Mouse (Mus musculus) intestine, embryonic 15.5 days (tissue): Measurements from ENCODE around the gene Nipbl. TPM values are rescaled to one million over a fixed set of nuclear protein-coding genes. Genes with fewer than 3 reads are reported as not detected.
"Not testable (repeated sequence)": the region's sequence is repeated elsewhere in the genome, so short reads cannot be mapped to it uniquely, and the experiment has no call there.

Source experiments
- ATAC-seq: fragments of 200-750 bp; cut with Nextera tagmentation; 2 replicates; pipeline ENCODE4 v1.8.0; 2017; ENCODE audit warnings: moderate TSS enrichment, moderate library complexity
- H3K27ac ChIP-seq: fragments of 300-500 bp; sonication (generic); 2 replicates; pipeline ENCODE4 v1.5.1; 2015; ENCODE audit warnings: mild to moderate bottlenecking, inconsistent platforms
- H3K27me3 ChIP-seq: fragments of 300-500 bp; sonication (generic); replicated peaks from 2 replicates; pipeline ENCODE4 v1.6.1; 2015; ENCODE audit warnings: inconsistent platforms
- H3K36me3 ChIP-seq: fragments of 300-500 bp; sonication (generic); 2 replicates; pipeline ENCODE4 v1.6.1; 2015; ENCODE audit warnings: inconsistent platforms
- H3K4me1 ChIP-seq: fragments of 300-500 bp; sonication (generic); replicated peaks from 2 replicates; pipeline ENCODE4 v1.6.1; 2015; ENCODE audit warnings: inconsistent platforms
- H3K4me2 ChIP-seq: fragments of 300-500 bp; sonication (generic); replicated peaks from 2 replicates; pipeline ENCODE4 v1.6.1; 2015; ENCODE audit warnings: mild to moderate bottlenecking, inconsistent platforms
- H3K4me3 ChIP-seq: fragments of 300-500 bp; sonication (generic); replicated peaks from 2 replicates; pipeline ENCODE4 v1.5.1; 2015; ENCODE audit warnings: inconsistent platforms
- H3K9ac ChIP-seq: fragments of 300-500 bp; sonication (generic); 2 replicates; pipeline ENCODE4 v1.6.1; 2015; ENCODE audit warnings: inconsistent platforms
- H3K9me3 ChIP-seq: fragments of 300-500 bp; sonication (generic); 2 replicates; pipeline ENCODE4 v1.6.1; 2016; ENCODE audit warnings: inconsistent platforms
- WGBS: fragments of 180-500 bp; shearing (Covaris S2); methylation state at CpG from one replicate; pipeline ENCODE4 v1.1.7; 2015; 5-methylcytosine and 5-hydroxymethylcytosine counted together
- polyA plus RNA-seq: library from polyadenylated mRNA; unstranded; fragments of >200 nt; fragmentation: Nextera tagmentation; extraction: Ambion mirVana; gene quantifications from 2 replicates; pipeline ENCODE4 v1.2.1, GENCODE M21; 2015

Nipbl gene
- 14.6 and 14.7 TPM in 2 replicates for polyA plus RNA-seq

GRCm38 (mm10) chr15:8443926-8444889 is at the start of gene Nipbl:
Gene Nipbl, minus strand, starts transcription at chr15:8444463.
- H3K9ac ChIP-seq: peak within 1 kb of the TSS; percentile 83
- peak within 1 kb of the TSS; percentile 97 for H3K27ac ChIP-seq
- H3K36me3 ChIP-seq: no peaks in the 10 kb centered on the region
- no peaks in the 10 kb centered on the region for H3K9me3 ChIP-seq
- peak; percentile 88 for ATAC-seq
- no peaks in the 10 kb centered on the region for H3K27me3 ChIP-seq
- WGBS: under 1% methylated on average over 95 of the region's 102 CpGs
- H3K4me3 ChIP-seq: peak within 1 kb of the TSS; percentile 69
- H3K4me1 ChIP-seq: peaks cover 6% of the 10 kb centered on the region
- H3K4me2 ChIP-seq: peak within 1 kb of the TSS; percentile 91

DNA sequence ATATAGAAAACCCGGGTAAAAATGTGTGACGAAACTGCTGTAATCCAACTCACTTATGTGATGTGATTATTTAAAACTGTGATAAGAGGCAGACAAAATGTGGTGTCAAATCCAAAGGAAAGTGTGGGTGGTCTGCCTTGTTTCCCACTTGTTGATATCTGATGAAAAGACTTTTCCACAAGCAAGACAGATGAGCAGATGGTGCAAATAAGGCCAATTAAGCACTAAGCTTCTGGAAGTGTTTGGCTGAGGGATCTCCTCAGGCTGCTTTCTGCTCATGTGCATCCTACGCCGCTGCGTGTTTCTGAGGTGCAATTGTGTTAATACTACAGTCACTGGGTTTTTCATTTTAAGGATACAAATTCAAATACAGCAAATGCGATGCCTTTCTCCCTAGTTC is 41.0 kb upstream of the Nipbl start:
- Histone ChIP-seq H3K9me3 (no peaks in the 10 kb centered on the region), H3K4me3 (no peak overlapping the region), H3K27me3 (no peaks in the 10 kb centered on the region), H3K36me3 (no peaks in the 10 kb centered on the region), H3K9ac (no peak overlapping the region), H3K27ac (no peak overlapping the region), H3K4me2 (no peak overlapping the region), H3K4me1 (no peaks in the 10 kb centered on the region)
- 79% methylated on average over 6 of the region's 6 CpGs for WGBS
- no peak for ATAC-seq

DNA sequence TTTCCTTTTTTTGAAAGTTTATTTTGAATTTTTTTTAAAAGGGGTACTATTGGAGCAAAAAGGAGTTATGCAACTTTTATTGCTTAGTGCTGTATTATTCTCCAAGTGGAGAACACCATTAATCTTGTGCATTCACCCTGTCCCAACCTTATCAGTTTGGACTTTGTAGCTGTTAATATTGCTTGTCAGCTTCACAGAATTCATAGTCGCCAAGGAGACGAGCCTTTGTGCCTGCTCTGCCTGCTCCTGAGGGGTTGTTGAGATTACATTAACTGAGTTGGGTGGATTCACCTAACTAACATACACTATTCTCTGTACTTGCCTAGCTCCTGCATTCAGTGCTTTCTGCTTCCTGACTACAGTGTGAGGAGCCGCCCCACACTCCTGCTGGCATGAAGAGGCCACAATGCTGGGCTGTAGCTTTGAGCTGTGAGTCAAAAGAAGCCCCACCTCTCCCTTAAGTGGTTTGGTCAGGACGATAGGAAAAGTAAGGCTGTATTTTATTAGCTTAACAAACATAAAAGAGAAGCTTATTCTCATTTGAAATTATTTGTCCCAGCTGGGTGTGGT is 24.8 kb upstream of the Nipbl start:
- peak; percentile 98 for ATAC-seq
- H3K4me2 ChIP-seq: no peak overlapping the region
- H3K4me3 ChIP-seq: no peak overlapping the region
- WGBS: 46% methylated on average over 4 of the region's 4 CpGs
- H3K36me3 ChIP-seq: no peaks in the 10 kb centered on the region
- H3K9ac ChIP-seq: no peak overlapping the region
- H3K27me3 ChIP-seq: no peaks in the 10 kb centered on the region
- peak overlapping the region; percentile 64 for H3K27ac ChIP-seq
- no peaks in the 10 kb centered on the region for H3K9me3 ChIP-seq
- no peaks in the 10 kb centered on the region for H3K4me1 ChIP-seq

DNA sequence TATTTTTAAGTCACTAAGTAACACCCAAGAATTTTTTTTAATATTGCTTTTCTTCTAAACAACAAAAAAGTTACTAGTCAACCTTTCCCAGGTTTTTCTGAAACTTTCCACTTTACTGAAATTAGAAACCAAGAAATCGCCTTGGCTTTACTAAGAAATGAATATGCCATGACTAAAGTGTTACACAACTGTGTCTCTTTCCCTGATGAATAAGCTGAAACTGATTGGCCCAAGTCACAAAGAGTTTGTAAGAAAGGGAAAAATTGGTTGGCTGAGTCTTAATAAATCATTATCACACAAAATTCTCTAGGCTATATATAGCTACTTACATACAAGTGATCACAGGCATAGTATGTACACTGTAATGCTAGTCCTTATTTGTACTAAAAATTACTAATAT is 19.3 kb upstream of the Nipbl start:
- H3K36me3 ChIP-seq: no peaks in the 10 kb centered on the region
- WGBS: 90% methylated on average over 1 of the region's 1 CpGs
- H3K4me2 ChIP-seq: no peak overlapping the region
- H3K9me3 ChIP-seq: no peaks in the 10 kb centered on the region
- no peak overlapping the region for H3K9ac ChIP-seq
- no peak for ATAC-seq
- H3K27ac ChIP-seq: no peak overlapping the region
- H3K27me3 ChIP-seq: no peaks in the 10 kb centered on the region
- H3K4me3 ChIP-seq: no peak overlapping the region
- H3K4me1 ChIP-seq: no peaks in the 10 kb centered on the region

GRCm38 (mm10) chr15:8462780-8463179 is 18.5 kb upstream of the Nipbl start:
- Histone ChIP-seq H3K4me3 (no peak overlapping the region), H3K4me2 (no peak overlapping the region), H3K27me3 (no peaks in the 10 kb centered on the region), H3K9ac (no peak overlapping the region), H3K27ac (no peak overlapping the region), H3K36me3 (no peaks in the 10 kb centered on the region), H3K4me1 (no peaks in the 10 kb centered on the region), H3K9me3 (no peaks in the 10 kb centered on the region)
- WGBS: 90% methylated on average over 4 of the region's 4 CpGs
- ATAC-seq: no peak

GRCm38 (mm10) chr15:8460871-8461270 is 16.6 kb upstream of the Nipbl start:
- Histone ChIP-seq H3K4me1 (no peaks in the 10 kb centered on the region), H3K4me3 (no peak overlapping the region), H3K9ac (no peak overlapping the region), H3K36me3 (no peaks in the 10 kb centered on the region), H3K27ac (no peak overlapping the region), H3K27me3 (no peaks in the 10 kb centered on the region), H3K9me3 (no peaks in the 10 kb centered on the region), H3K4me2 (no peak overlapping the region)
- ATAC-seq: no peak
- WGBS: 62% methylated on average over 2 of the region's 2 CpGs

DNA sequence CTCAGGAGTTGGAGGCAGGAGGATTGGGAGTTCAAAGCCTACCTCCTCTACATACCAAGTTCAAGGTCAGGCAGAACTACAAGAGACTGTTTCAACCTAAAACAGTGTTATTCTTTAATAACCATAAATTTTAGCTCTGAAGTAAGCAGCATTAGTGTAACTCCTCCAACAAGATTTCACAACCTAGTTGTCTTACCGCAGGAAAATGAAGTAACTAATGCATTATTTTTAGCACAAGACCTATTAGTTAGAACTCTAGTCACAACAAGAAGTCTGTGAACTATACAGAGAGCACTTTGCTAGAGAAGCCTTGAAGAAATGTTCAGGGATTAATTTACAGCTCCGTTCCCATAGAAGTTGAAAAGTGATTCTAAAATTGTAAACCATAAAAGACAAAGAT is 15.7 kb upstream of the Nipbl start:
- H3K9ac ChIP-seq: no peak overlapping the region
- H3K27me3 ChIP-seq: no peaks in the 10 kb centered on the region
- H3K9me3 ChIP-seq: no peaks in the 10 kb centered on the region
- 82% methylated on average over 2 of the region's 2 CpGs for WGBS
- no peak overlapping the region for H3K27ac ChIP-seq
- no peak for ATAC-seq
- H3K4me1 ChIP-seq: no peaks in the 10 kb centered on the region
- no peak overlapping the region for H3K4me3 ChIP-seq
- H3K4me2 ChIP-seq: no peak overlapping the region
- no peaks in the 10 kb centered on the region for H3K36me3 ChIP-seq

GRCm38 (mm10) chr15:8456223-8456622 is 12.0 kb upstream of the Nipbl start:
- H3K9me3 ChIP-seq, H3K36me3 ChIP-seq, H3K27me3 ChIP-seq, H3K9ac ChIP-seq, H3K4me2 ChIP-seq, H3K27ac ChIP-seq, H3K4me3 ChIP-seq, H3K4me1 ChIP-seq, ATAC-seq: not testable (repeated sequence)
- 73% methylated on average over 2 of the region's 2 CpGs for WGBS

DNA sequence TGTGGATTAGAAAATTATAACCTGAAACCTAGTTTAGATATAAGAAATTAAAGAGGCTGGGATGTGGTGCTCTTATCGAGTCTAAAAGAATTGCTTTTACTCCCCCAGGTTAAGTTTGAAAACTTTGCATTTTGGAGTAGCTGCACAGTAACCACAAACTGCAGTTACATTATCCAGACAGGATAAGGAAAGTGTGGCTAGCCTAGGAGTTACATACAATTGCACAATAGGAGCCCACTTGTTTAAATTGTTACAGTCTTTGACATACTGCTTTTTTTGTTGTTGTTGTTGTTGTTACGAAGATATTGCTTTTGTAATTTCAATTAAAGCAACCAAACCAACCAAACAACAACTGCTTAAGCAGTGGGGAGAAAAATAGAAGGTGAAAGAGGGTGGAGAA is 11.2 kb upstream of the Nipbl start:
- H3K27ac ChIP-seq: no peak overlapping the region
- 82% methylated on average over 2 of the region's 2 CpGs for WGBS
- H3K4me1 ChIP-seq: no peaks in the 10 kb centered on the region
- ATAC-seq: no peak
- no peaks in the 10 kb centered on the region for H3K9me3 ChIP-seq
- no peak overlapping the region for H3K4me2 ChIP-seq
- H3K36me3 ChIP-seq: no peaks in the 10 kb centered on the region
- no peak overlapping the region for H3K4me3 ChIP-seq
- no peak overlapping the region for H3K9ac ChIP-seq
- H3K27me3 ChIP-seq: no peaks in the 10 kb centered on the region

DNA sequence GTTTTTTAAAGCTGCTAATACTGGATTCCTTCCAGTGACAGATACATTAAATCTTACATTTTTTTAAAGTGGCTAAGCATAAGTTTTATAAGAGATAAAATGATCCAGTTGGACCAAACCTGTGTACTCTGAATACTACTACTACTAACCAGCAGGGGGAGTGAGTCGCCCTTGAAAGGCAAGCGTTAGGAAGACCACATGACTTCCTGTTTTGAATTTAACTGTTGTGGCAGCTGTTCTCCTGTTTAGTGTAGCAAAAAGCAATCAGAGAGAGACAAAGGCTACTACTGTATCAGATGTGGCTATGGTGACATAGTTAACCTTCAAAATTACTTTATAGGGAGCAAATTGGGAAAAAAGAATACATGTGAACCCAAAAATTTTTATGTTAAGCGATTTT is 6.8 kb upstream of the Nipbl start:
- WGBS: 42% methylated on average over 3 of the region's 3 CpGs
- no peaks in the 10 kb centered on the region for H3K27me3 ChIP-seq
- no peaks in the 10 kb centered on the region for H3K36me3 ChIP-seq
- ATAC-seq: no peak; the same call in 1 of the 2 replicates
- H3K27ac ChIP-seq: no peak overlapping the region
- no peak overlapping the region for H3K4me3 ChIP-seq
- no peaks in the 10 kb centered on the region for H3K9me3 ChIP-seq
- H3K4me2 ChIP-seq: no peak overlapping the region
- H3K4me1 ChIP-seq: peaks cover 2% of the 10 kb centered on the region
- no peak overlapping the region for H3K9ac ChIP-seq

- ATAC-seq: no peak
These were observed 3.0 kb upstream of the Nipbl start for GRCm38 (mm10) chr15:8447193-8447767.

GRCm38 (mm10) chr15:8446435-8446834 is 2.2 kb upstream of the Nipbl start:
- Histone ChIP-seq H3K4me2 (peak overlapping the region; percentile 91), H3K4me1 (peaks cover 6% of the 10 kb centered on the region), H3K4me3 (peak overlapping the region; percentile 69), H3K9me3 (no peaks in the 10 kb centered on the region), H3K9ac (peak overlapping the region; percentile 83; the same call in 1 of the 2 replicates), H3K36me3 (no peaks in the 10 kb centered on the region), H3K27me3 (no peaks in the 10 kb centered on the region), H3K27ac (peak overlapping the region; percentile 97)
- WGBS: 4% methylated on average over 6 of the region's 6 CpGs
- ATAC-seq: peak; percentile 11; the same call in 1 of the 2 replicates

More at GRCm38 (mm10) chr15:8447193-8447767, 3.0 kb upstream of the Nipbl start:
- WGBS: 62% methylated on average over 8 of the region's 8 CpGs
- Histone ChIP-seq H3K4me2 (peak overlapping the region; percentile 31; the same call in 1 of the 2 replicates), H3K9me3 (no peaks in the 10 kb centered on the region), H3K27ac (no peak overlapping the region), H3K9ac (no peak overlapping the region), H3K4me1 (peaks cover 6% of the 10 kb centered on the region), H3K27me3 (no peaks in the 10 kb centered on the region), H3K36me3 (no peaks in the 10 kb centered on the region), H3K4me3 (no peak overlapping the region)
